Mouse (Mus musculus) C2C12 (cell line): ENCODE results near the gene Rpp38. TPM values are rescaled to one million over a fixed set of nuclear protein-coding genes. Genes with fewer than 3 reads are reported as not detected.

ENCODE experiments used
- H3K27me3 ChIP-seq: one replicate; pipeline ENCODE4 v1.6.1; 2011; ENCODE audit not compliant: control insufficient read depth, insufficient read depth, insufficient read length
- H3K36me3 ChIP-seq: one replicate; pipeline ENCODE4 v1.6.1; 2011; ENCODE audit not compliant: control insufficient read depth, insufficient read depth
- H3K4me3 ChIP-seq: one replicate; pipeline ENCODE4 v1.5.1; 2011; ENCODE audit warnings: mild to moderate bottlenecking, control low read depth; ENCODE audit not compliant: poor library complexity, insufficient read depth, severe bottlenecking
- H3K79me2 ChIP-seq: one replicate; pipeline ENCODE4 v1.6.1; 2011; ENCODE audit not compliant: control insufficient read depth, insufficient read depth
- H3K79me3 ChIP-seq: one replicate; pipeline ENCODE4 v1.6.1; 2011; ENCODE audit warnings: low read depth, control low read depth
- H3ac ChIP-seq: one replicate; pipeline ENCODE3; 2011; ENCODE audit warnings: low read depth; ENCODE audit not compliant: control insufficient read depth, insufficient read length
- CEBPB ChIP-seq: IDR thresholded peaks from one replicate; pipeline ENCODE4 v1.6.1; 2011; ENCODE audit warnings: low read depth, mild to moderate bottlenecking, control low read depth, moderate library complexity
- CTCF ChIP-seq: IDR thresholded peaks from one replicate; pipeline ENCODE4 v1.5.1; 2011; ENCODE audit not compliant: control insufficient read depth, insufficient read depth, insufficient read length
- FOSL1 ChIP-seq: IDR thresholded peaks from one replicate; pipeline ENCODE4 v1.8.0; 2011; ENCODE audit warnings: mild to moderate bottlenecking, low read length; ENCODE audit not compliant: poor library complexity, insufficient read depth, severe bottlenecking
- MAX ChIP-seq: IDR thresholded peaks from one replicate; pipeline ENCODE4 v1.6.1; 2011; ENCODE audit warnings: mild to moderate bottlenecking, control low read depth
- MYOD1 ChIP-seq: IDR thresholded peaks from one replicate; pipeline ENCODE4 v1.6.1; 2011; ENCODE audit warnings: low read depth; ENCODE audit not compliant: control insufficient read depth, insufficient read length
- MYOG ChIP-seq: IDR thresholded peaks from one replicate; pipeline ENCODE4 v1.6.1; 2011; ENCODE audit not compliant: control insufficient read depth, insufficient read length; ENCODE audit errors: extremely low read depth
- USF1 ChIP-seq: IDR thresholded peaks from one replicate; pipeline ENCODE4 v1.6.1; 2011; ENCODE audit warnings: low read depth, mild to moderate bottlenecking, control low read depth, moderate library complexity
- long read RNA-seq, 2 experiments: library from polyadenylated mRNA; unstranded; transcript quantifications; one replicate each; pipeline ENCODE4 v2.0.0; 2019 to 2020
- polyA plus RNA-seq: library from polyadenylated mRNA; unstranded; fragments of >200 nt; fragmentation: generic; extraction: Trizol; gene quantifications from one replicate; pipeline ENCODE4 v1.2.1, GENCODE M21; 2012; ENCODE audit warnings: missing spikeins

Rpp38 gene
- 9.8 TPM for polyA plus RNA-seq
- long read RNA-seq, experiment 1, transcript Rpp38-201 (2 exons, 1,042 nt), result major isoform, 12 of 13 reads
- long read RNA-seq, experiment 1, partial matches to known transcripts, result 0 of 13 reads
- long read RNA-seq, experiment 1, other reads (novel, unspliced or antisense), result 1 of 13 reads
- long read RNA-seq, experiment 2, transcript Rpp38-201 (2 exons, 1,042 nt), result major isoform, 6 of 8 reads
- long read RNA-seq, experiment 2, partial matches to known transcripts, result 0 of 8 reads
- long read RNA-seq, experiment 2, other reads (novel, unspliced or antisense), result 2 of 8 reads

DNA sequence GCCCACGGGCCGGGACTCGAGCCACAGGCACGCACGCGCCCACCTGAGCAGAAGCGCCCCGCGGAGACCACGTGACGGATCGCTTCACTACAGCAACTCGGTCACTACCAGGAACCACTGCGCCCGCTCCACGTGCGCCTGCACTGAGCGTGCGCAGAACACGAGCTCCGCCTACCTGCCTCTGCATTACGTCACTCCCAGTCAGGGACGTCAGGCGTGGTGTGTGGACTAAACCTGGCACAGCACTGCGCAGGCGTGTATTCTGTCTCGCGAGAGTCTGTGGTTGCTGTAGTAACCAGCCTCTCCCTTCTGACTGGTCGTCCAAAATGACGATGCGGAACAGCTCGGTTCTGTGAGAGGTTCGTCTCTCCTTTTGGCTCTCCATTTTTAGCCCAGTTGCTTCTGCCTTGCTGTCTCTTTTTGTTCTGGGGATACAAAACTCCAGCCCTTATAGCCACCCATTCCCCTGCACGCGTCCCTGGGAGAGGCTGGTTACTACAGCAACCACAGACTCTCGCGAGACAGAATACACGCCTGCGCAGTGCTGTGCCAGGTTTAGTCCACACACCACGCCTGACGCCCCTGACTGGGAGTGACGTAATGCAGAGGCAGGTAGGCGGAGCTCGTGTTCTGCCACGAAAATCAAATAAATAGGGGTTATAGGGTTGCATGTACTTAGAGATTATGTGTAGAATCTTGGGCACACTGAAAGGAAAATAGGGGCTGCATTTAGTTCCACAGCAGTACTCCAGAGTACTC lies at the start of gene Rpp38:
Gene Rpp38, minus strand, starts transcription at position 160 of the 759 bp plus-strand sequence.
- TF ChIP-seq MYOD1 (no peak), MYOG (no peak), CEBPB (peak; percentile 47), FOSL1 (no peak), USF1 (peak; percentile 95), MAX (peak; percentile 100), CTCF (no peak)
- Histone ChIP-seq H3ac (peak within 1 kb of the TSS; percentile 58), H3K36me3 (peaks cover 37% of the 10 kb centered on the region), H3K79me3 (peaks cover 31% of the 10 kb centered on the region), H3K79me2 (peaks cover 46% of the 10 kb centered on the region), H3K27me3 (peaks cover 7% of the 10 kb centered on the region), H3K4me3 (peak within 1 kb of the TSS; percentile 61)

DNA sequence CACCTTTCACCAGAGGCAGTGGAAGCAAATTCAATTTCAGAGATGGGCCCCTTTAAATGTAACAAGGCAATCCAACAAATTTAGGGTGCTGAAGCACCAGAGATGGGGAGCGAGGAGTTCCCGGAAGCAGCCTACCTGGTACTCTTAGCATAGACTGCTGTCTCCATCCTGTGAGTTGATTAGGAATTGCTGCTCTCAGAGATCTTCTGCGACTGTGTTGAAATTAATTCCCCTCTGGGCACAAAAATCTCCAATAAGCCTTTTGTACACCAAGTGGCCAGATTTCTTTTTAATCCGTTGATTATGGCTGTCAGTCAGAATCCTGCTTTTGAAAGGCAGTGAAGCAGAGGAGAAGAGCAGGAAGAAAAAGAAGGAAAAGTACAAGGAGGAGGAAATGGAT lies 32.7 kb upstream of the Rpp38 start:
- H3ac ChIP-seq, result no peak overlapping the region
- H3K79me3 ChIP-seq, result no peaks in the 10 kb centered on the region
- no peaks in the 10 kb centered on the region for H3K79me2 ChIP-seq
- TF ChIP-seq MAX, result no peak
- TF ChIP-seq CEBPB, result no peak
- no peak for TF ChIP-seq CTCF
- no peak for TF ChIP-seq MYOG
- TF ChIP-seq USF1, result no peak
- TF ChIP-seq FOSL1, result no peak
- no peak for TF ChIP-seq MYOD1
- H3K4me3 ChIP-seq, result no peak overlapping the region
- no peaks in the 10 kb centered on the region for H3K36me3 ChIP-seq
- peaks cover 48% of the 10 kb centered on the region for H3K27me3 ChIP-seq

DNA sequence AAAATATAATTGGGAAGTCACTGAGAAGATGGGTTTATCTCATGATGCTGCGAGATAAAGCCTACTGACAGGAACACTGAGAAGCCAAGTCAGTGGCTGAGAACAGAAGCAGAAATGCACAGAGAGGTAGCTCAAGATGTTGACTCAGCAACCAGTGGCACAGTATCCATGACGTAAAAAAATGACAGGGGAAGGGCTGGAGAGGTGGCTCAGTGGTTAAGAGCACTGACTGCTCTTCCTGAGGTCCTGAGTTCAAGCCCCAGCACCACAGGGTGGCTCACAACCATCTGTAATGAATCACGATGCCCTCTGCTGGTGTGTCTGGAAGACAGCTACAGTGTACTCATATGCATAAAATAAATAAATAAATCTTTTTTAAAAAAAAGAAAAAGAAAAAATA lies 28.6 kb upstream of the Rpp38 start:
- no peak overlapping the region for H3K4me3 ChIP-seq
- no peaks in the 10 kb centered on the region for H3K79me2 ChIP-seq
- H3K36me3 ChIP-seq, result no peaks in the 10 kb centered on the region
- no peak overlapping the region for H3ac ChIP-seq
- TF ChIP-seq FOSL1 (no peak), CEBPB (no peak), MYOD1 (no peak)
- H3K27me3 ChIP-seq, result peaks cover 46% of the 10 kb centered on the region
- no peaks in the 10 kb centered on the region for H3K79me3 ChIP-seq

DNA sequence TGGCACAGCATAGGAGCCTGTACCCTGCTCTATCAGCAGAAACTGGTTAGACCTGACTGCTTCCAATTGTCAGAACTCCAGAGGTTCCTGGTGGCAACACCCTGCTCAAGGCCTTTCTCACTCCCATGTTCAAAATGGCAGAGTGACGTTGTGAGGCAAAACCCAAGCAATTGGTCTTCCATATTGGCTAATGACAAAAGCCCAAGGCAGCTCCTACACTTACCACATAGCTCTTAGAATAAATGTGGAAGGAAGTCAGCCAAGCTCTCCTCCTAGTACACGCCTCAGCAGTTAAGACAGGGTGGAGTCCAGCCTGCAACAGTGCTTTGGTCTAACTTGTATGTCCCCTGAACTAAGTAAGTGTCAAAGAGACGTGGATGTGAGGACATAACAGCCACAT lies 25.4 kb upstream of the Rpp38 start:
- Histone ChIP-seq H3K27me3 (peaks cover 35% of the 10 kb centered on the region), H3K4me3 (no peak overlapping the region), H3K79me2 (no peaks in the 10 kb centered on the region), H3ac (no peak overlapping the region), H3K36me3 (no peaks in the 10 kb centered on the region), H3K79me3 (no peaks in the 10 kb centered on the region)
- TF ChIP-seq CEBPB, result no peak
- TF ChIP-seq MAX, result no peak
- TF ChIP-seq MYOD1, result no peak
- no peak for TF ChIP-seq CTCF
- TF ChIP-seq FOSL1, result no peak
- no peak for TF ChIP-seq MYOG
- no peak for TF ChIP-seq USF1

DNA sequence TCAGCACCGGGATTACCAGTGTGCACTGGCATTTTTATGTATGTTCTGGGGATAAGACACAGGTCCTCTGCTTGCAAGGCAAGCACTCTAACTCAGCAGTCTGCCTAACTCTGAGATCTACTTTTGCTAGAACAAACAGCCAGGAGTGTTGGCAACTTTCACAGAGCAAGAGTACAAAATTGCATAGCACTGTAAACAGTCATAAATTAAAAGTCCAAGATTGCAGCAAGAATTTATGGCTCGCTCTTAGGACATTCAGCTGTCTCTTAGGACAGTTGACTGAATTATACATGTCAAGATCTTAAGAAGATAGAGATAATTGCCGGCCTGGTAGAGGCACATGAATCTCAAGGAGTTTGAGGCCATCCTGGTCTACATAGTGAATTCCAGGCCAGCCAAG lies 23.9 kb upstream of the Rpp38 start:
- TF ChIP-seq CTCF, result no peak
- no peak for TF ChIP-seq CEBPB
- no peak for TF ChIP-seq USF1
- no peak for TF ChIP-seq MYOD1
- no peak for TF ChIP-seq MYOG
- no peak for TF ChIP-seq MAX
- H3K27me3 ChIP-seq, result peaks cover 30% of the 10 kb centered on the region
- no peaks in the 10 kb centered on the region for H3K36me3 ChIP-seq
- no peaks in the 10 kb centered on the region for H3K79me3 ChIP-seq
- no peak overlapping the region for H3ac ChIP-seq
- no peak overlapping the region for H3K4me3 ChIP-seq
- no peaks in the 10 kb centered on the region for H3K79me2 ChIP-seq
